Mouse (Mus musculus): Measurements from ENCODE around the gene Grip1.

GRCm38 (mm10) chr10:119452698-119453097, 932 bp upstream of the Grip1 start:
- no peak for TF ChIP-seq CTCF (IDR thresholded peaks at IDR 0.05; ENCODE audit: low read depth)
- no peak for TF ChIP-seq EP300 (IDR thresholded peaks at IDR 0.05; ENCODE audit: low read depth)

Data from heart, postnatal 0 days (tissue).